Mouse (Mus musculus) kidney, embryonic 15.5 days (tissue): Measurements from ENCODE around the gene Gm19345. TPM values are rescaled to one million over a fixed set of nuclear protein-coding genes. Genes with fewer than 3 reads are reported as not detected.

Source experiments
- ATAC-seq: fragments of 200-750 bp; cut with Nextera tagmentation; replicated peaks from 2 replicates; pipeline ENCODE4 v1.8.0; 2017; ENCODE audit warnings: moderate TSS enrichment; ENCODE audit not compliant: low FRiP score
- H3K27ac ChIP-seq: fragments of 300-500 bp; sonication (generic); 2 replicates; pipeline ENCODE4 v1.5.1; 2015; ENCODE audit warnings: mild to moderate bottlenecking, inconsistent platforms
- H3K27me3 ChIP-seq: fragments of 300-500 bp; sonication (generic); 2 replicates; pipeline ENCODE4 v1.6.1; 2015; ENCODE audit warnings: inconsistent platforms
- H3K36me3 ChIP-seq: fragments of 300-500 bp; sonication (generic); 2 replicates; pipeline ENCODE4 v1.6.1; 2015; ENCODE audit warnings: inconsistent platforms
- H3K4me1 ChIP-seq: fragments of 300-500 bp; sonication (generic); 2 replicates; pipeline ENCODE4 v1.6.1; 2015; ENCODE audit warnings: inconsistent platforms
- H3K4me2 ChIP-seq: fragments of 300-500 bp; sonication (generic); 2 replicates; pipeline ENCODE4 v1.6.1; 2015; ENCODE audit warnings: moderate library complexity, mild to moderate bottlenecking, inconsistent platforms
- H3K4me3 ChIP-seq: fragments of 300-500 bp; sonication (generic); replicated peaks from 2 replicates; pipeline ENCODE4 v1.5.1; 2015; ENCODE audit warnings: mild to moderate bottlenecking, inconsistent platforms
- H3K9ac ChIP-seq: fragments of 300-500 bp; sonication (generic); 2 replicates; pipeline ENCODE4 v1.6.1; 2015; ENCODE audit warnings: mild to moderate bottlenecking, inconsistent platforms
- H3K9me3 ChIP-seq: fragments of 300-500 bp; sonication (generic); replicated peaks from 2 replicates; pipeline ENCODE4 v1.6.1; 2016; ENCODE audit warnings: inconsistent platforms
- WGBS: fragments of 180-500 bp; shearing (Covaris S2); methylation state at CpG from one replicate; pipeline ENCODE4 v1.1.7; 2015; ENCODE audit warnings: mixed read lengths; 5-methylcytosine and 5-hydroxymethylcytosine counted together
- polyA plus RNA-seq: library from polyadenylated mRNA; unstranded; fragments of >200 nt; fragmentation: Nextera tagmentation; extraction: Ambion mirVana; gene quantifications from 2 replicates; pipeline ENCODE4 v1.2.1, GENCODE M21; 2015

Gene Gm19345
- 0.16 TPM in 1 of 2 replicates, not detected in the other for polyA plus RNA-seq

DNA sequence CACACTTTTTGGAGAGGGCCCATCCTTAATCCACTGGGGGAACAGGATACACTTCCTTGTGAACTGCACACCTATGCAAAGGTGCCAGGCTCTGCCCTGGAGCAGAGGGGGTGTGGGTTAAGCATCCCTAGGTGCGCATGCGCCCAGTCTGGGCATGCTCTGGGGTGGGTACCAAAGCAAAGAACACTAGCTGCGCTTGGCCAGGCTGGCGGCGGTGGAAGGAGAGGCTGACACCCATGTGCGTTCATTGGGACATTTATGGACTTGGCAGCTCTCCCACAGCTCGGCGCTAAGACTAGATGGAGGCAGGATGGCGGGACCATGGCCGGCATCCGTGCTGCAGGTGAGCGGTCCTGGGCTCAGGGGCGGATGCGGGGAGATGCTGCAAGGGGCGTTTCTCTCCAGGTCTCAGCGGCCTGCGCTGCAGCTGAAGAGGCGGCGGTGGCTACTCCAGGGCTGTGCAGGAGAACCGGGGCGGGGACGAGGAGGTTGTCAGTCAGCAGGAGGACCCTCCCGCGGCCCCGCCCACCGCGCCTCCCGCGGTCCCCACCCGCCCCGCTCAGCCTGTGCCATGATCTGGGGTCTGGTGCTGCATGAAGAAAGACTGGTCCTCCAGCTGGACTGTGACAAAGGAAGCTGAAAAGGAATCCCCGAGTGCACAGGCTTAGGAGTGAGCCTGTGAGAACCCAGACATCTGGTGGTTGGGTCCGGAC lies at the start of gene Gm19345:
Gm19345 (plus strand) TSS at position 146 of the 713 bp plus-strand sequence.
- Histone ChIP-seq H3K9ac (no peak within 1 kb of the TSS), H3K27me3 (peaks cover 42% of the 10 kb centered on the region), H3K4me3 (peak within 1 kb of the TSS; percentile 29), H3K36me3 (no peaks in the 10 kb centered on the region), H3K4me2 (peak within 1 kb of the TSS; percentile 60), H3K9me3 (no peaks in the 10 kb centered on the region), H3K4me1 (peaks cover 13% of the 10 kb centered on the region), H3K27ac (no peak within 1 kb of the TSS)
- peak; percentile 85 for ATAC-seq
- WGBS = 4% methylated on average over 30 of the region's 33 CpGs

GRCm38 (mm10) chr7:19802995-19803394 lies 48.8 kb upstream of the Gm19345 start:
- no peak overlapping the region for H3K4me3 ChIP-seq
- no peak for ATAC-seq
- 21% methylated on average over 6 of the region's 7 CpGs for WGBS
- no peak overlapping the region for H3K9ac ChIP-seq
- H3K4me1 ChIP-seq = no peaks in the 10 kb centered on the region
- peaks cover 7% of the 10 kb centered on the region; the same call in 1 of the 2 replicates for H3K27me3 ChIP-seq
- no peaks in the 10 kb centered on the region for H3K9me3 ChIP-seq
- H3K27ac ChIP-seq = no peak overlapping the region
- H3K36me3 ChIP-seq = no peaks in the 10 kb centered on the region
- H3K4me2 ChIP-seq = no peak overlapping the region

DNA sequence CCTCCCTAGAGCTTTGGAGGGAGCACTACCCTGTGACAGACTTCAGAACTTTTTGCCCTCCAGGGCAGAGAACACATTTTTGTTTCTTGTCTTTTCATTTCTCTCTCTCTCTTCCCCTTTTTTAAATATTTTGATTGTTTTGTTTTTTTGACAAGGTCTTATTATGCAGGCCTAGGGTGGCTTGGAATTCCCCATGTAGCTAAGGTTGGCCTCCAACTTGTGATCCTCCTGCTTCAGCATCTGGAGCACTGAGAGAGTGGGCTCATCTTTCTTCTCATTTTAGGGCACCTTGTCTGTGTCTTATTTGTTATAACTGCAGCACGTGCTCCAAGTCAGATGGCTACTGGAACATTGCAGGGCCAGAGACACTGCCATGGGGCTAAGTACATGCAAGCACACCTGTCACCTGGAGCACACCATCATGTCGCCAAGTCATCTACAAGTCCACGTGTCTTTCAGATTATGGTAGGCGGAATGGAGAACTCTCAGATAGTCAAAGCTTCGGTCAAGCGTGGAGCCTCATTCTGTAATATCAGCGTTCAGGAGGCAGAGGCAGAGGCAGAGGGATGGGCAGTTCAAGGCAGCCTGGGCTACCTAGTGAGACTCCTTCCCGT lies 45.3 kb upstream of the Gm19345 start:
- Histone ChIP-seq H3K27ac (no peak overlapping the region), H3K27me3 (peaks cover 41% of the 10 kb centered on the region), H3K9me3 (no peaks in the 10 kb centered on the region), H3K36me3 (no peaks in the 10 kb centered on the region), H3K4me2 (no peak overlapping the region), H3K4me3 (no peak overlapping the region), H3K4me1 (peaks cover 18% of the 10 kb centered on the region), H3K9ac (no peak overlapping the region)
- WGBS = 80% methylated on average over 8 of the region's 8 CpGs
- no peak for ATAC-seq

DNA sequence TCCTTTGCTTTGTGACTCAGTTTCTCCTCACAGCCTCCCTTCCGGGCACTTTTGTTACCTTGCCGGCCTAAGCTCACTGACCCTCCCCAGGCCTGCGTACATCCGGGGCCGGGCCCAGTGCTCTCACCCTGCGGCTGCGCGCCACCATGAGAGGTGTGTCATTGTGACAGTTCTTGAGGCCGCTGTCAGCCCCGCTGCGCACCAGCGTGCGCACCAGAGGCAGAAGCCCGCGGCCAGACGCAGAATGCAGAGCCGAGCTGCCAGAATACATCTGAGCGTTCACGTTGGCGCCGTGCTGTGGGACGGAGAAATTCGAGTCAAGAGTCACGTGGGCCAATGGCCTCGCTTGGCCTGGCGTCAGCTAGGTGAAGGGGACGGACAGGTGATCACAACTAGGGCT lies 42.4 kb upstream of the Gm19345 start:
- Histone ChIP-seq H3K27ac (no peak overlapping the region), H3K4me2 (peak overlapping the region; percentile 53), H3K4me3 (peak overlapping the region; percentile 32), H3K4me1 (peaks cover 19% of the 10 kb centered on the region), H3K27me3 (peaks cover 61% of the 10 kb centered on the region), H3K9ac (no peak overlapping the region), H3K9me3 (no peaks in the 10 kb centered on the region), H3K36me3 (no peaks in the 10 kb centered on the region)
- 13% methylated on average over 27 of the region's 27 CpGs for WGBS
- peak; percentile 37 for ATAC-seq

DNA sequence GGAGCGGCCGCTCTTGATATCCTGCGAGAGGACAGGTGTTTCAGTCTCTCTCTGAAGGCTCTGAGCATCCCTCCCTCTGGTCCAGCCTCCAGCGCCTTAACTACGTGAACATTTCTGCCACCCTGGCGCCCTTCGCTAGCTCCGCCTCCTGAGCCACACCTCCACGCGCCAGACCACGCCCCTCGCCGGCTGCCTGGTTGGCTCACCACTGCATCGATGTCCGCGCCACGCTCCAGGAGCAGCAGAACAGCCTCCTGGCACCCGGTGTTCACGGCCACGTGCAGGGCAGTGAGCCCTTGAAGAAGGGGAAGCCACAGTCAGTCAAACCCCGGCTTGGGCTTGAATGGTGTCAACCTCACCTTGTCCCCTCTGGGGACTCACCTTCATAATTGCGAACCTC lies 40.7 kb upstream of the Gm19345 start:
- peak; percentile 61; the same call in 1 of the 2 replicates for ATAC-seq
- Histone ChIP-seq H3K36me3 (no peaks in the 10 kb centered on the region), H3K4me3 (peak overlapping the region; percentile 24), H3K9ac (no peak overlapping the region), H3K27me3 (peaks cover 61% of the 10 kb centered on the region), H3K4me1 (peaks cover 27% of the 10 kb centered on the region), H3K27ac (no peak overlapping the region), H3K4me2 (peak overlapping the region; percentile 49), H3K9me3 (no peaks in the 10 kb centered on the region)
- WGBS = 5% methylated on average over 22 of the region's 22 CpGs

DNA sequence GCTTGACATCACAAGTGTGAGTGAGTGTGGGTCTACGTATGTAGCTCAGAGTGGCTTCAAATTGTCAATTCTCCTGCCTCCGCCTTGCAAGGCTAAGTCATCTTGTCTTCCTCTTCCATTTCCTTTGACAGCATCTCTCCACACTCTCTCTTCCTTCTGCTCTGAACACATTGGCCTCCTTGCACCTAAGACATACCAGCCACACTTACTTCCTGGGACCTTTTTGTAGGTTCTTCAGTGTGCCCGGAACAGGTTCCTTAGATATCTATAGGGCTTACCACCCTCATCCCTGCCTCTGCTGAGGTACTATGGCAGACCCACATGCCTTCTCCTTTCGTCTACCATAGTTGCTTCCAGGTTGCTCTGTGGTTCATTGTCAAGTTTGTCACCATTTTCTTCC lies 38.6 kb upstream of the Gm19345 start:
- Histone ChIP-seq H3K4me1 (peaks cover 47% of the 10 kb centered on the region), H3K9me3 (no peaks in the 10 kb centered on the region), H3K9ac (no peak overlapping the region), H3K4me2 (no peak overlapping the region), H3K36me3 (no peaks in the 10 kb centered on the region), H3K4me3 (no peak overlapping the region), H3K27ac (no peak overlapping the region), H3K27me3 (peaks cover 59% of the 10 kb centered on the region)
- no peak for ATAC-seq
- WGBS = 86% methylated on average over 4 of the region's 4 CpGs

- no peak overlapping the region for H3K27ac ChIP-seq
- H3K9me3 ChIP-seq = no peaks in the 10 kb centered on the region
- no peak overlapping the region for H3K4me3 ChIP-seq
- peaks cover 55% of the 10 kb centered on the region for H3K27me3 ChIP-seq
- H3K36me3 ChIP-seq = no peaks in the 10 kb centered on the region
- WGBS = 74% methylated on average over 6 of the region's 6 CpGs
- H3K4me2 ChIP-seq = no peak overlapping the region
- no peak for ATAC-seq
- H3K9ac ChIP-seq = no peak overlapping the region
- peaks cover 51% of the 10 kb centered on the region for H3K4me1 ChIP-seq
Observed at GRCm38 (mm10) chr7:19813579-19814122, 38.2 kb upstream of the Gm19345 start.

DNA sequence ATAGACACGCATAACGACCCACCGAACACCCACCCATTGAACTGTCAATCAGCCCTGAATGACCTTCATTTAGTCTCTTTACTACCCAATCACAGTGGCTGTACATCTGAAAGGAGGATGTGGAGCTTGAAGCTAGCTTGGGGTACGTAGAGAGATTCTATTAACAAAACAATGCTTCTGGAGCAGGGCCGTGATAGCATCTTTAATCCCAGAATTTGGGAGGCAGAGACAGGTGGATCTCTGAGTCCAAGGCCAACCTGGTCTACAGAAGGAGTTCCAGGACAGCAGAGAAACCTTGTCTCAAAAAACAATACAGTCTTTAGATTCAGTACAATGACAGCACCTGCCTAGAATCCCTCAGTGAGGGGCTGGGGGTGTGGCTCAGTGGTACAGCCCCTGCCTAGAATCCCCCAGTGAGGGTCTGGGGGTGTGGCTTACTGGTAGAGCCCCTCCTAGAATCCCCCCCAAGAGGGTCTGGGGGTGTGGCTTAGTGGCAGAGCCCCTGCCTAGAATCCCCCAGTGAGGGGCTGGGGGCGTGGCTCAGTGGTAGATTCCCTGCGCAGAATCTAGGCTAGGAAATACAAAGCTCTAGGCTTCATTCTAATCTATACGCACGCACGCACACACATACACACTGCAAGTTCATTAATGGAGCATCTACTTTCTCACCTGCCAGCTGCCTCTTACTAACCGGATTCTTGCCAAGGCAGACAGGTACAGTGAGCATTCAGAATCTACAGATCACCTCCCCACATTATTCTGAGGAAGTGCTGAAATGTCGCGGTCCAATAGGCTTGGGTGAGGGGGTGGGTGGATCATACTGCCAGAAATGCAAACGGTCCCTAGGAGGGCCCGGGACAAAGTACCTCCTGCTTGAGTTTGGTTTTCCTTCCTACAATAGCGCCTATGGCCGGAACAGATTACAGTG lies 36.2 kb upstream of the Gm19345 start:
- Histone ChIP-seq H3K9ac (peak overlapping the region; percentile 45), H3K27ac (peak overlapping the region; percentile 67), H3K27me3 (peaks cover 35% of the 10 kb centered on the region), H3K4me3 (peak overlapping the region; percentile 44), H3K36me3 (no peaks in the 10 kb centered on the region), H3K4me2 (peak overlapping the region; percentile 70), H3K4me1 (peaks cover 43% of the 10 kb centered on the region), H3K9me3 (no peaks in the 10 kb centered on the region)
- peak; percentile 37 for ATAC-seq
- WGBS = 29% methylated on average over 17 of the region's 17 CpGs

DNA sequence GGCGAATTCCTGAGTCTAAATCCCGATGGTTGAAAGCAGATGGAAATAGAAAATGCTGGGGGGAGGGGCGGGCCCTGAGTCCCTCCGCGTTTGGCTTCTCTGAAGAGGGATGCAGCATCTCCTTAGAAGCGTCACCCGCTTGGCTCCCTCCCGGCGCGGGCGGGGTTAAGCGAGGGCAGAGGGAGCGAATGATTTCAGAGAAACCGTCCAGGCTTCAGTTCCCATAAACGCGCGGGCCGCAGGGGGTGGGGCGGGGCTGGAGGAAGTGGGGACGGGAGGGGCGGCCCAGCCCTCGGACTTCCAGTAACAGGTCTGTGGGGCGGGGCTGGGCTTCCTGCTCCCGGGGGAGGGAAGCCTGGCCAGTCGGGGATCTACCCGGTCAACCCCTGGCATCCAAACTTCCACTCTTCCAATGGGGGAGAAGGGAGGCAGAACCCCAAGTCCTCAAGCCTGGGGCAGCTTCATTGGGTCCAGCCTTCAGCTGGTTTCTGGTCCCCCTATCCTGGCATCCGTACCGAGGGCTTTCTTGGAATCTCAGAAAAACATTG lies 35.5 kb upstream of the Gm19345 start:
- Histone ChIP-seq H3K36me3 (no peaks in the 10 kb centered on the region), H3K4me1 (peaks cover 38% of the 10 kb centered on the region), H3K4me3 (peak overlapping the region; percentile 44), H3K27me3 (peaks cover 30% of the 10 kb centered on the region), H3K9ac (peak overlapping the region; percentile 45), H3K4me2 (peak overlapping the region; percentile 70), H3K27ac (peak overlapping the region; percentile 67), H3K9me3 (no peaks in the 10 kb centered on the region)
- under 1% methylated on average over 28 of the region's 28 CpGs for WGBS
- peak; percentile 57 for ATAC-seq

- no peaks in the 10 kb centered on the region for H3K9me3 ChIP-seq
- peak overlapping the region; percentile 67 for H3K27ac ChIP-seq
- peak overlapping the region; percentile 70 for H3K4me2 ChIP-seq
- H3K4me3 ChIP-seq = peak overlapping the region; percentile 44
- ATAC-seq = peak; percentile 61
- peaks cover 28% of the 10 kb centered on the region for H3K27me3 ChIP-seq
- 6% methylated on average over 15 of the region's 15 CpGs for WGBS
- peak overlapping the region; percentile 31; the same call in 1 of the 2 replicates for H3K9ac ChIP-seq
- peaks cover 40% of the 10 kb centered on the region for H3K4me1 ChIP-seq
- no peaks in the 10 kb centered on the region for H3K36me3 ChIP-seq
Observed at GRCm38 (mm10) chr7:19817382-19818105, 34.3 kb upstream of the Gm19345 start.

- H3K4me2 ChIP-seq = no peak overlapping the region
- H3K27me3 ChIP-seq = peaks cover 21% of the 10 kb centered on the region
- ATAC-seq = no peak
- H3K9ac ChIP-seq = no peak overlapping the region
- H3K4me3 ChIP-seq = no peak overlapping the region
- WGBS = 73% methylated on average over 5 of the region's 5 CpGs
- H3K4me1 ChIP-seq = peaks cover 49% of the 10 kb centered on the region
- H3K27ac ChIP-seq = no peak overlapping the region
- H3K9me3 ChIP-seq = no peaks in the 10 kb centered on the region
- H3K36me3 ChIP-seq = no peaks in the 10 kb centered on the region
Observed at GRCm38 (mm10) chr7:19818440-19818839, 33.4 kb upstream of the Gm19345 start.
